ENCODE assay signal across 25 mouse cellular contexts in genomic region chr7:31031731-31032130, GRCm38 (mm10). TPM values are rescaled to one million over a fixed set of nuclear protein-coding genes. Genes with fewer than 3 reads are reported as not detected.
DNase-seq lines count a peak whose midpoint lies in the region; ATAC-seq and TF ChIP-seq lines count a peak whose summit lies in the region.
"Had no signal": no experiment of that assay in that cellular context is flagged by ENCODE, and none has a peak within 500 bp of the region (broad histone marks: within the 10 kb centered on the region; RNA-seq: fewer than 3 reads in every experiment).

No protein-coding gene starts in this region.

- no peaks in the 10 kb centered on the region for H3K9me3 ChIP-seq in lung, postnatal 0 days (ENCODE audit: low read length)
- H3K9me3 ChIP-seq: embryonic facial prominence, embryonic 10.5 days; forebrain, embryonic 15.5 days; hindbrain, embryonic 10.5 days; limb, embryonic 10.5 days; liver, embryonic 13.5 days; lung, embryonic 15.5 days; neural tube, embryonic 13.5 days had no signal

- DNase-seq in lung, postnatal 0 days (ENCODE audit: low spot score), result peak; percentile 61
- no peak for DNase-seq in lung, postnatal 4 days
- peak; percentile 70 for DNase-seq in CD4-positive, CD25-positive, alpha-beta regulatory T cell, adult 2 months (ENCODE audit: low read depth, low spot score)
- DNase-seq in cerebellum, adult 9-11 months, result no peak
- DNase-seq in adrenal gland, postnatal 14 days, result no peak
- no peak for DNase-seq in B cell, adult 2 months
- DNase-seq: cerebellum, adult 8-10 months; kidney, postnatal 4 days; liver, embryonic 13.5 days; midbrain, embryonic 14.5 days; thymus, adult 18-20 months had no signal

- no peaks in the 10 kb centered on the region for H3K27me3 ChIP-seq in lung, postnatal 0 days (replicated peaks; ENCODE audit: insufficient read depth, low read length)
- H3K27me3 ChIP-seq: forebrain, embryonic 15.5 days; liver, embryonic 13.5 days; lung, embryonic 15.5 days; neural tube, embryonic 13.5 days had no signal

- WGBS in lung, postnatal 0 days, result 74% methylated on average over 7 of the region's 7 CpGs

- no peak overlapping the region for H3K4me2 ChIP-seq in lung, postnatal 0 days (replicated peaks; ENCODE audit: low read depth, low read length)
- H3K4me2 ChIP-seq: forebrain, embryonic 15.5 days; heart, embryonic 11.5 days; liver, embryonic 13.5 days; lung, embryonic 15.5 days; neural tube, embryonic 13.5 days had no signal

- H3K4me1 ChIP-seq in lung, postnatal 0 days (ENCODE audit: insufficient read depth, low read depth, low read length), result no peaks in the 10 kb centered on the region
- peaks cover 42% of the 10 kb centered on the region for H3K4me1 ChIP-seq in bone marrow macrophage, adult 2 months (ENCODE audit: control insufficient read depth, insufficient read depth, low read length)
- H3K4me1 ChIP-seq: embryonic facial prominence, embryonic 10.5 days; forebrain, embryonic 15.5 days; hindbrain, embryonic 10.5 days; limb, embryonic 10.5 days; neural tube, embryonic 13.5 days had no signal

- no peak for TF ChIP-seq POLR2A in bone marrow macrophage, adult 2 months (IDR thresholded peaks at IDR 0.05; ENCODE audit: borderline replicate concordance, low read depth, low read length)

- H3K27ac ChIP-seq in lung, postnatal 0 days (ENCODE audit: low read length), result no peak overlapping the region
- peak overlapping the region; percentile 80 for H3K27ac ChIP-seq in bone marrow macrophage, adult 2 months (ENCODE audit: insufficient read depth, low read depth, low read length)
- H3K27ac ChIP-seq: embryonic facial prominence, embryonic 10.5 days; forebrain, embryonic 15.5 days; hindbrain, embryonic 10.5 days; left cerebral cortex, adult 2 months; limb, embryonic 10.5 days; liver, embryonic 13.5 days; lung, embryonic 15.5 days; neural tube, embryonic 13.5 days had no signal

- H3K4me3 ChIP-seq in lung, postnatal 0 days (ENCODE audit: low read depth, low read length), result no peak overlapping the region
- H3K4me3 ChIP-seq in bone marrow macrophage, adult 2 months (ENCODE audit: insufficient read depth, low read length), result no peak overlapping the region
- H3K4me3 ChIP-seq: embryonic facial prominence, embryonic 10.5 days; forebrain, embryonic 15.5 days; hindbrain, embryonic 10.5 days; left cerebral cortex, adult 2 months; limb, embryonic 10.5 days; liver, embryonic 13.5 days; lung, embryonic 15.5 days; neural tube, embryonic 13.5 days had no signal

- H3K36me3 ChIP-seq in lung, postnatal 0 days (ENCODE audit: insufficient read depth, low read length), result no peaks in the 10 kb centered on the region
- H3K36me3 ChIP-seq: embryonic facial prominence, embryonic 10.5 days; forebrain, embryonic 15.5 days; hindbrain, embryonic 10.5 days; limb, embryonic 10.5 days; liver, embryonic 13.5 days; lung, embryonic 15.5 days; neural tube, embryonic 13.5 days had no signal

- no peak for TF ChIP-seq CTCF in lung, postnatal 0 days (IDR thresholded peaks at IDR 0.05)
- TF ChIP-seq CTCF in bone marrow macrophage, adult 2 months (IDR thresholded peaks at IDR 0.05; ENCODE audit: low read depth, low read length), result no peak

- TF ChIP-seq EP300 in lung, postnatal 0 days (IDR thresholded peaks at IDR 0.05), result no peak

- H3K9ac ChIP-seq in lung, postnatal 0 days (replicated peaks; ENCODE audit: low read depth), result no peak overlapping the region
- H3K9ac ChIP-seq: forebrain, embryonic 15.5 days; liver, embryonic 13.5 days; lung, embryonic 15.5 days; neural tube, embryonic 13.5 days had no signal

- ATAC-seq in lung, postnatal 0 days, result peak; percentile 39
- ATAC-seq in megakaryocyte progenitor cell, adult 5-6 weeks (replicated peaks; ENCODE audit: poor library complexity), result peak; percentile 71
- ATAC-seq: forebrain, embryonic 15.5 days; hindbrain, embryonic 16.5 days; intestine, embryonic 16.5 days had no signal

RNA-seq across cellular contexts. Expression of gene Fxyd5, which starts 10.6 kb away (rescaled TPM):
- polyA plus RNA-seq in lung, postnatal 0 days (2015; fragmentation: Nextera tagmentation; extraction: Ambion mirVana), result 168 and 206 TPM in 2 replicates
- polyA plus RNA-seq in bone marrow macrophage, adult 2 months (2012; ENCODE audit: insufficient read depth, insufficient read length, missing spikeins), result 1,886 and 2,039 TPM in 2 replicates
- total RNA-seq in megakaryocyte progenitor cell, adult 5-6 weeks (2015), result 389 and 471 TPM in 2 replicates
- total RNA-seq in megakaryocyte progenitor cell, adult 5-6 weeks (2017), result 244 and 257 TPM in 2 replicates
- total RNA-seq in adrenal gland, postnatal 14 days (2021), result 32.7 and 63.0 TPM in 2 replicates

RNA-seq across cellular contexts. Expression of gene Fxyd7, which starts 19.5 kb away (rescaled TPM):
- 1.2 and 1.8 TPM in 2 replicates for polyA plus RNA-seq in lung, postnatal 0 days (2015; fragmentation: Nextera tagmentation; extraction: Ambion mirVana)
- not detected in 2 replicates for polyA plus RNA-seq in bone marrow macrophage, adult 2 months (2012; ENCODE audit: insufficient read depth, insufficient read length, missing spikeins)
- total RNA-seq in megakaryocyte progenitor cell, adult 5-6 weeks (2015), result not detected in 2 replicates
- not detected in 2 replicates for total RNA-seq in megakaryocyte progenitor cell, adult 5-6 weeks (2017)
- total RNA-seq in adrenal gland, postnatal 14 days (2021), result 3.6 and 10.7 TPM in 2 replicates
- total RNA-seq: megakaryocyte-erythroid progenitor cell, adult 5-6 weeks had no signal
- polyA plus RNA-seq: C2C12 had no signal

RNA-seq across cellular contexts. Expression of gene Fxyd1, which starts 25.3 kb away (rescaled TPM):
- 175 and 211 TPM in 2 replicates for polyA plus RNA-seq in lung, postnatal 0 days (2015; fragmentation: Nextera tagmentation; extraction: Ambion mirVana)
- not detected in 2 replicates for polyA plus RNA-seq in bone marrow macrophage, adult 2 months (2012; ENCODE audit: insufficient read depth, insufficient read length, missing spikeins)
- total RNA-seq in megakaryocyte progenitor cell, adult 5-6 weeks (2015), result not detected in 2 replicates
- not detected in 2 replicates for total RNA-seq in megakaryocyte progenitor cell, adult 5-6 weeks (2017)
- 340 and 374 TPM in 2 replicates for total RNA-seq in adrenal gland, postnatal 14 days (2021)
- total RNA-seq: megakaryocyte-erythroid progenitor cell, adult 5-6 weeks had no signal

RNA-seq across cellular contexts. Expression of gene Lgi4, which starts 27.4 kb away (rescaled TPM):
- polyA plus RNA-seq in lung, postnatal 0 days (2015; fragmentation: Nextera tagmentation; extraction: Ambion mirVana), result 0.20 and 0.27 TPM in 2 replicates
- polyA plus RNA-seq in bone marrow macrophage, adult 2 months (2012; ENCODE audit: insufficient read depth, insufficient read length, missing spikeins), result 0.27 and 0.78 TPM in 2 replicates
- total RNA-seq in megakaryocyte progenitor cell, adult 5-6 weeks (2015), result 0.57 TPM in 1 of 2 replicates, not detected in the other
- 0.10 TPM in 1 of 2 replicates, not detected in the other for total RNA-seq in megakaryocyte progenitor cell, adult 5-6 weeks (2017)
- 5.6 TPM in 2 replicates for total RNA-seq in adrenal gland, postnatal 14 days (2021)
- total RNA-seq: megakaryocyte-erythroid progenitor cell, adult 5-6 weeks had no signal

RNA-seq across cellular contexts. Expression of gene Fxyd3, which starts 44.8 kb away (rescaled TPM):
- polyA plus RNA-seq in lung, postnatal 0 days (2015; fragmentation: Nextera tagmentation; extraction: Ambion mirVana), result 76.1 and 78.1 TPM in 2 replicates
- 0.91 TPM in 1 of 2 replicates, not detected in the other for polyA plus RNA-seq in bone marrow macrophage, adult 2 months (2012; ENCODE audit: insufficient read depth, insufficient read length, missing spikeins)
- not detected in 2 replicates for total RNA-seq in megakaryocyte progenitor cell, adult 5-6 weeks (2015)
- not detected in 2 replicates for total RNA-seq in megakaryocyte progenitor cell, adult 5-6 weeks (2017)
- 2.9 and 5.6 TPM in 2 replicates for total RNA-seq in adrenal gland, postnatal 14 days (2021)
- total RNA-seq: left cerebral cortex, adult 2 months; megakaryocyte-erythroid progenitor cell, adult 5-6 weeks had no signal
- polyA plus RNA-seq: forebrain, embryonic 15.5 days; midbrain, embryonic 14.5 days had no signal

Comparison
In these comparisons a context has a peak if more than half of its experiments do, and no peak if none do; other contexts are left out.
1. DNase-seq: peak in lung, postnatal 0 days (single experiment) and CD4-positive, CD25-positive, alpha-beta regulatory T cell, adult 2 months (single experiment); none in lung, postnatal 4 days (0 of 2), cerebellum, adult 9-11 months (single experiment), adrenal gland, postnatal 14 days (single experiment) and B cell, adult 2 months (0 of 2).
2. RNA of gene Fxyd1, which starts 25.3 kb away (total RNA-seq): 340 to 374 TPM in adrenal gland, postnatal 14 days; not detected in megakaryocyte progenitor cell, adult 5-6 weeks; every median in the first group is over 100 times any median in the second.